Mouse (Mus musculus) G1E (cell line): Measurements from ENCODE around the gene Olfr470.
"Not testable (repeated sequence)": the region's sequence is repeated elsewhere in the genome, so short reads cannot be mapped to it uniquely, and the experiment has no call there.

Source experiments
- CTCF ChIP-seq: IDR thresholded peaks from 2 replicates; pipeline ENCODE4 v1.5.1; 2012; ENCODE audit warnings: low read depth, low read length, inconsistent platforms, mixed read lengths
- GATA1 ChIP-seq: IDR thresholded peaks from 2 replicates; pipeline ENCODE4 v1.6.1; 2012; ENCODE audit warnings: borderline replicate concordance, low read length, inconsistent platforms, mixed read lengths
- GATA2 ChIP-seq: IDR thresholded peaks from 2 replicates; pipeline ENCODE4 v1.6.1; 2012; ENCODE audit warnings: low read depth, low read length, inconsistent platforms, borderline replicate concordance
- POLR2AphosphoS5 ChIP-seq: IDR thresholded peaks from 2 replicates; pipeline ENCODE4 v1.6.1; 2012; ENCODE audit warnings: low read depth, low read length, inconsistent platforms; ENCODE audit not compliant: insufficient replicate concordance
- TAL1 ChIP-seq: conservative IDR thresholded peaks from 2 replicates; pipeline ENCODE4 v1.6.1; 2012; ENCODE audit warnings: low read depth, low read length, inconsistent platforms, mixed read lengths

GRCm38 (mm10) chr7:107847390-107847789 is at the start of gene Olfr470:
- not testable (repeated sequence) for TF ChIP-seq GATA1, CTCF, POLR2AphosphoS5, GATA2, TAL1
